12 mouse cellular contexts compared by ENCODE assay signal in genomic region chr1:155681116-155681799, GRCm38 (mm10).
DNase-seq lines count a peak whose midpoint lies in the region; ATAC-seq lines count a peak whose summit lies in the region.
"Had no signal": no experiment of that assay in that cellular context is flagged by ENCODE, and none has a peak within 500 bp of the region (broad histone marks: within the 10 kb centered on the region; RNA-seq: fewer than 3 reads in every experiment).

No protein-coding gene starts in this region.

- intact Hi-C loops in left cerebral cortex, postnatal 4 days (cut with DNase I), result no loop called here

- peaks cover 18% of the 10 kb centered on the region; the same call in 1 of the 2 replicates for H3K4me1 ChIP-seq in hindbrain, embryonic 10.5 days (replicated peaks)
- H3K4me1 ChIP-seq in midbrain, embryonic 13.5 days (replicated peaks), result peaks cover 18% of the 10 kb centered on the region

- peak overlapping the region; percentile 78 for H3K27ac ChIP-seq in hindbrain, embryonic 10.5 days
- peak overlapping the region; percentile 77 for H3K27ac ChIP-seq in midbrain, embryonic 13.5 days

- ATAC-seq in midbrain, embryonic 13.5 days, result peak; percentile 82
- ATAC-seq: CD4-positive, CD25-positive, alpha-beta regulatory T cell, adult 4 months; lung, postnatal 0 days had no signal

- 68% methylated on average over 10 of the region's 10 CpGs for WGBS in hindbrain, embryonic 10.5 days
- 37% methylated on average over 10 of the region's 10 CpGs for WGBS in midbrain, embryonic 13.5 days

- no peak overlapping the region for H3K4me3 ChIP-seq in hindbrain, embryonic 10.5 days
- H3K4me3 ChIP-seq in midbrain, embryonic 13.5 days (replicated peaks), result no peak overlapping the region

- H3K27me3 ChIP-seq in hindbrain, embryonic 10.5 days (ENCODE audit: insufficient read depth, poor library complexity, severe bottlenecking), result no peaks in the 10 kb centered on the region
- no peaks in the 10 kb centered on the region for H3K27me3 ChIP-seq in midbrain, embryonic 13.5 days

- peak overlapping the region; percentile 3; the same call in 1 of the 2 replicates for H3K4me2 ChIP-seq in midbrain, embryonic 13.5 days (replicated peaks)
- H3K4me2 ChIP-seq: heart, embryonic 11.5 days had no signal

- DNase-seq in left cerebral cortex, postnatal 4 days, result peak; percentile 42
- DNase-seq in left cerebral cortex, adult 9 months (ENCODE audit: low spot score in 2 of 2), result no peak
- DNase-seq in hindbrain, embryonic 10.5 days (ENCODE audit: low spot score), result peak; percentile 29
- no peak for DNase-seq in thymus, postnatal 4 days
- DNase-seq in ovary, adult 18-20 months (ENCODE audit: low spot score), result no peak
- no peak for DNase-seq in MN1 (ENCODE audit: low spot score)
- DNase-seq: cerebellum, adult 11 months; thymus, postnatal 36 days had no signal

- no peaks in the 10 kb centered on the region for H3K9me3 ChIP-seq in hindbrain, embryonic 10.5 days
- no peaks in the 10 kb centered on the region for H3K9me3 ChIP-seq in midbrain, embryonic 13.5 days

- H3K9ac ChIP-seq in midbrain, embryonic 13.5 days (replicated peaks), result no peak overlapping the region

- H3K36me3 ChIP-seq in hindbrain, embryonic 10.5 days, result no peaks in the 10 kb centered on the region
- H3K36me3 ChIP-seq in midbrain, embryonic 13.5 days, result no peaks in the 10 kb centered on the region

Comparison
In these comparisons a context has a peak if more than half of its experiments do, and no peak if none do; other contexts are left out.
1. DNase-seq: peak in left cerebral cortex, postnatal 4 days (single experiment) and hindbrain, embryonic 10.5 days (single experiment); none in left cerebral cortex, adult 9 months (0 of 2), thymus, postnatal 4 days (single experiment), ovary, adult 18-20 months (single experiment) and MN1 (single experiment).